Mouse (Mus musculus) forebrain, embryonic 13.5 days (tissue): ENCODE measurements around the gene Setd1a. TPM values are rescaled to one million over a fixed set of nuclear protein-coding genes. Genes with fewer than 3 reads are reported as not detected.
"Not testable (repeated sequence)": the region's sequence is repeated elsewhere in the genome, so short reads cannot be mapped to it uniquely, and the experiment has no call there.

Experiments
- ATAC-seq: fragments of 200-750 bp; cut with Nextera tagmentation; 2 replicates; pipeline ENCODE4 v1.8.0; 2017
- H3K27ac ChIP-seq: fragments of 300-500 bp; sonication (generic); 2 replicates; pipeline ENCODE4 v1.5.1; 2015; ENCODE audit warnings: inconsistent platforms, mild to moderate bottlenecking, moderate library complexity
- H3K27me3 ChIP-seq: fragments of 300-500 bp; sonication (generic); 2 replicates; pipeline ENCODE4 v1.6.1; 2015; ENCODE audit warnings: mild to moderate bottlenecking, inconsistent platforms
- H3K36me3 ChIP-seq: fragments of 300-500 bp; sonication (generic); 2 replicates; pipeline ENCODE4 v1.6.1; 2015; ENCODE audit warnings: mild to moderate bottlenecking, inconsistent platforms; ENCODE audit not compliant: poor library complexity, severe bottlenecking
- H3K4me1 ChIP-seq: fragments of 300-500 bp; sonication (generic); 2 replicates; pipeline ENCODE4 v1.6.1; 2015; ENCODE audit warnings: inconsistent platforms
- H3K4me2 ChIP-seq: fragments of 300-500 bp; sonication (generic); 2 replicates; pipeline ENCODE4 v1.6.1; 2015; ENCODE audit warnings: inconsistent platforms, mild to moderate bottlenecking, moderate library complexity
- H3K4me3 ChIP-seq: fragments of 300-500 bp; sonication (generic); 2 replicates; pipeline ENCODE4 v1.5.1; 2015; ENCODE audit warnings: mild to moderate bottlenecking, inconsistent platforms
- H3K9ac ChIP-seq: fragments of 300-500 bp; sonication (generic); 2 replicates; pipeline ENCODE4 v1.6.1; 2015; ENCODE audit warnings: mild to moderate bottlenecking, inconsistent platforms
- H3K9me3 ChIP-seq: fragments of 300-500 bp; sonication (generic); replicated peaks from 2 replicates; pipeline ENCODE4 v1.6.1; 2016; ENCODE audit warnings: inconsistent platforms
- WGBS: fragments of 180-500 bp; shearing (Covaris S2); methylation state at CpG from one replicate; pipeline ENCODE4 v1.1.7; 2015; 5-methylcytosine and 5-hydroxymethylcytosine counted together
- polyA plus RNA-seq: library from polyadenylated mRNA; unstranded; fragments of >200 nt; fragmentation: Nextera tagmentation; extraction: Ambion mirVana; gene quantifications from 2 replicates; pipeline ENCODE4 v1.2.1, GENCODE M21; 2015

The Setd1a gene
- polyA plus RNA-seq, 1 experiment from 2014 or later: 20.0 TPM

GRCm38 (mm10) chr7:127822494-127822893 lies 46.0 kb downstream of the Setd1a start:
- no peak overlapping the region for H3K4me2 ChIP-seq
- no peaks in the 10 kb centered on the region for H3K9me3 ChIP-seq
- H3K4me3 ChIP-seq: no peak overlapping the region

GRCm38 (mm10) chr7:127823236-127824171 lies 47.0 kb downstream of the Setd1a start:
- peak; percentile 50 for ATAC-seq

More at GRCm38 (mm10) chr7:127822494-127822893, 46.0 kb downstream of the Setd1a start:
- WGBS: 93% methylated on average over 3 of the region's 3 CpGs
- peaks cover 5% of the 10 kb centered on the region; the same call in 1 of the 2 replicates for H3K36me3 ChIP-seq
- H3K4me1 ChIP-seq: peaks cover 27% of the 10 kb centered on the region
- no peak for ATAC-seq
- no peak overlapping the region for H3K27ac ChIP-seq
- no peaks in the 10 kb centered on the region for H3K27me3 ChIP-seq
- H3K9ac ChIP-seq: 0 out of 2 replicates have a peak overlapping the region, but pooled peaks have one; percentile 92

GRCm38 (mm10) chr7:127824176-127824871 lies 47.9 kb downstream of the Setd1a start, which contains the start of the genes Stx4a and Stx1b:
Stx4a (plus strand) TSS chr7:127824294.
Stx1b (minus strand) TSS chr7:127824549.
- H3K4me1 ChIP-seq: peaks cover 27% of the 10 kb centered on the region
- no peaks in the 10 kb centered on the region for H3K27me3 ChIP-seq
- peak within 1 kb of the TSS; percentile 92 for H3K9ac ChIP-seq
- peak within 1 kb of the TSS; percentile 80 for H3K4me2 ChIP-seq
- H3K4me3 ChIP-seq: peak within 1 kb of the TSS; percentile 76
- H3K9me3 ChIP-seq: no peaks in the 10 kb centered on the region
- peak; percentile 92 for ATAC-seq
- no peaks in the 10 kb centered on the region for H3K36me3 ChIP-seq
- H3K27ac ChIP-seq: peak within 1 kb of the TSS; percentile 88
- WGBS: 3% methylated on average over 26 of the region's 38 CpGs

More at GRCm38 (mm10) chr7:127823236-127824171, 47.0 kb downstream of the Setd1a start:
- H3K27me3 ChIP-seq: no peaks in the 10 kb centered on the region
- H3K9me3 ChIP-seq: no peaks in the 10 kb centered on the region
- peak overlapping the region; percentile 88 for H3K27ac ChIP-seq
- peak overlapping the region; percentile 92 for H3K9ac ChIP-seq
- WGBS: 56% methylated on average over 11 of the region's 11 CpGs
- peaks cover 27% of the 10 kb centered on the region for H3K4me1 ChIP-seq
- no peaks in the 10 kb centered on the region for H3K36me3 ChIP-seq
- peak overlapping the region; percentile 76 for H3K4me3 ChIP-seq
- H3K4me2 ChIP-seq: peak overlapping the region; percentile 80

GRCm38 (mm10) chr7:127835550-127835949 lies 59.1 kb downstream of the Setd1a start:
- H3K27ac ChIP-seq: no peak overlapping the region
- peaks cover under 1% of the 10 kb centered on the region; the same call in 1 of the 2 replicates for H3K4me1 ChIP-seq
- no peaks in the 10 kb centered on the region for H3K27me3 ChIP-seq
- no peak overlapping the region for H3K4me3 ChIP-seq
- WGBS: 84% methylated on average over 2 of the region's 2 CpGs
- H3K36me3 ChIP-seq: no peaks in the 10 kb centered on the region
- H3K9me3 ChIP-seq: no peaks in the 10 kb centered on the region
- ATAC-seq: no peak
- no peak overlapping the region for H3K9ac ChIP-seq
- no peak overlapping the region for H3K4me2 ChIP-seq

GRCm38 (mm10) chr7:127837473-127837872 lies 61.0 kb downstream of the Setd1a start:
- no peak for ATAC-seq
- Histone ChIP-seq H3K9me3 (no peaks in the 10 kb centered on the region), H3K36me3 (no peaks in the 10 kb centered on the region), H3K27ac (no peak overlapping the region), H3K4me3 (no peak overlapping the region), H3K4me2 (no peak overlapping the region), H3K27me3 (no peaks in the 10 kb centered on the region), H3K9ac (0 out of 2 replicates have a peak overlapping the region, but pooled peaks have one; percentile 27), H3K4me1 (peaks cover 7% of the 10 kb centered on the region)
- 89% methylated on average over 5 of the region's 5 CpGs for WGBS

- H3K4me1 ChIP-seq: peaks cover 12% of the 10 kb centered on the region
- not testable (repeated sequence) for H3K9ac ChIP-seq, H3K36me3 ChIP-seq, ATAC-seq, H3K9me3 ChIP-seq, H3K4me3 ChIP-seq, H3K27me3 ChIP-seq, H3K4me2 ChIP-seq, H3K27ac ChIP-seq
- WGBS: 84% methylated on average over 4 of the region's 4 CpGs
Measured at GRCm38 (mm10) chr7:127837878-127838277, 61.4 kb downstream of the Setd1a start.

GRCm38 (mm10) chr7:127840031-127840430 lies 63.6 kb downstream of the Setd1a start:
- H3K4me1 ChIP-seq: peaks cover 13% of the 10 kb centered on the region
- not testable (repeated sequence) for ATAC-seq, H3K9ac ChIP-seq, H3K4me2 ChIP-seq, H3K27ac ChIP-seq, H3K36me3 ChIP-seq, H3K27me3 ChIP-seq, H3K4me3 ChIP-seq, H3K9me3 ChIP-seq
- WGBS: 70% methylated on average over 2 of the region's 2 CpGs

- Histone ChIP-seq H3K9ac (peak overlapping the region; percentile 71), H3K4me3 (peak overlapping the region; percentile 68), H3K27me3 (no peaks in the 10 kb centered on the region), H3K9me3 (no peaks in the 10 kb centered on the region), H3K4me1 (peaks cover 13% of the 10 kb centered on the region), H3K36me3 (0 out of 2 replicates have a peak, but pooled peaks cover 2% of the 10 kb centered on the region), H3K27ac (peak overlapping the region; percentile 88), H3K4me2 (peak overlapping the region; percentile 99)
- ATAC-seq: peak; percentile 26
- 2% methylated on average over 15 of the region's 15 CpGs for WGBS
Measured at GRCm38 (mm10) chr7:127840886-127841285, 64.4 kb downstream of the Setd1a start.

- H3K4me1 ChIP-seq: peaks cover 13% of the 10 kb centered on the region
- peak overlapping the region; percentile 88 for H3K27ac ChIP-seq
- 0 out of 2 replicates have a peak, but pooled peaks cover 2% of the 10 kb centered on the region for H3K36me3 ChIP-seq
- H3K27me3 ChIP-seq: no peaks in the 10 kb centered on the region
- H3K9me3 ChIP-seq: no peaks in the 10 kb centered on the region
- whole genome bisulfite sequencing: 0% methylated on average over 37 of the region's 46 CpGs
- peak overlapping the region; percentile 99 for H3K4me2 ChIP-seq
- peak; percentile 95 for ATAC-seq
- H3K4me3 ChIP-seq: peak overlapping the region; percentile 68
- peak overlapping the region; percentile 71 for H3K9ac ChIP-seq
Measured at GRCm38 (mm10) chr7:127841340-127842000, 65.0 kb downstream of the Setd1a start.

GRCm38 (mm10) chr7:127842001-127842718 lies 65.7 kb downstream of the Setd1a start:
- Histone ChIP-seq H3K4me1 (peaks cover 13% of the 10 kb centered on the region), H3K36me3 (0 out of 2 replicates have a peak, but pooled peaks cover 2% of the 10 kb centered on the region), H3K27me3 (no peaks in the 10 kb centered on the region), H3K9me3 (no peaks in the 10 kb centered on the region), H3K4me3 (peak overlapping the region; percentile 68), H3K27ac (peak overlapping the region; percentile 88), H3K4me2 (peak overlapping the region; percentile 99), H3K9ac (peak overlapping the region; percentile 71)
- peak; percentile 60 for ATAC-seq
- under 1% methylated on average over 40 of the region's 40 CpGs for WGBS
